Mouse (Mus musculus) hindbrain, embryonic 15.5 days (tissue): ENCODE data around the gene Tspan5. TPM values are rescaled to one million over a fixed set of nuclear protein-coding genes. Genes with fewer than 3 reads are reported as not detected.

Experiments
- ATAC-seq: fragments of 200-750 bp; cut with Nextera tagmentation; 2 replicates; pipeline ENCODE4 v1.8.0; 2017; ENCODE audit warnings: low read depth, moderate number of reproducible peaks, moderate TSS enrichment; ENCODE audit not compliant: low FRiP score
- H3K27ac ChIP-seq: fragments of 300-500 bp; sonication (generic); replicated peaks from 2 replicates; pipeline ENCODE4 v1.5.1; 2015; ENCODE audit warnings: mild to moderate bottlenecking, inconsistent platforms
- H3K27me3 ChIP-seq: fragments of 300-500 bp; sonication (generic); 2 replicates; pipeline ENCODE4 v1.6.1; 2015; ENCODE audit warnings: control low read depth, inconsistent platforms
- H3K36me3 ChIP-seq: fragments of 300-500 bp; sonication (generic); 2 replicates; pipeline ENCODE4 v1.6.1; 2015; ENCODE audit warnings: control low read depth, inconsistent platforms
- H3K4me1 ChIP-seq: fragments of 300-500 bp; sonication (generic); replicated peaks from 2 replicates; pipeline ENCODE4 v1.6.1; 2015; ENCODE audit warnings: control low read depth, inconsistent platforms
- H3K4me2 ChIP-seq: fragments of 300-500 bp; sonication (generic); 2 replicates; pipeline ENCODE4 v1.6.1; 2015; ENCODE audit warnings: moderate library complexity, mild to moderate bottlenecking, inconsistent platforms
- H3K4me3 ChIP-seq: fragments of 300-500 bp; sonication (generic); 2 replicates; pipeline ENCODE4 v1.5.1; 2015; ENCODE audit warnings: mild to moderate bottlenecking, inconsistent platforms
- H3K9ac ChIP-seq: fragments of 300-500 bp; sonication (generic); 2 replicates; pipeline ENCODE4 v1.6.1; 2015; ENCODE audit warnings: inconsistent platforms
- H3K9me3 ChIP-seq: fragments of 300-500 bp; sonication (generic); 2 replicates; pipeline ENCODE4 v1.6.1; 2016; ENCODE audit warnings: control low read depth, inconsistent platforms
- WGBS: fragments of 180-500 bp; shearing (Covaris S2); methylation state at CpG from one replicate; pipeline ENCODE4 v1.1.7; 2015; 5-methylcytosine and 5-hydroxymethylcytosine counted together
- polyA plus RNA-seq: library from polyadenylated mRNA; unstranded; fragments of >200 nt; fragmentation: Nextera tagmentation; extraction: Ambion mirVana; gene quantifications from 2 replicates; pipeline ENCODE4 v1.2.1, GENCODE M21; 2015

The Tspan5 gene
- polyA plus RNA-seq, 1 experiment from 2014 or later, result 104 TPM

DNA sequence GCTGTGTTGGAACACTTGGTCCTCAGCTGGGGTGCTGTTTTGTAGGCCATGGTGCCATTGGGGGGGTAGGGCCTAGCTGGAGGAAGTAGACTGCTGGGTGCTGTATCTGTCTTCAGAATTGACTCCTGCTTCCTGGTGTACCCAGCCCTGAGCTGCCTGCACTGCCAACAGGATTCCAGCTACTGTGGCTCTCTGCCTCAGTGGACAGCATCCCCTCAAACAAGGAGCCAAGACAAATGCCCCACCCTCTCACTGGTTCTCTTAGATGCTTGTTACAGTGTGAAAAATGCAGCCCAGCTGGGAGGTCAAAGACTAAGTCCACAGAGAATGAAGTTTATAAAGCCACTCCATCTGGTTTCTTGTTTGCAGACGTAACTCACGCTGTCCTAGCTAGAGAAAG lies 101.2 kb downstream of the Tspan5 start:
- Histone ChIP-seq H3K9me3 (no peaks in the 10 kb centered on the region), H3K4me3 (no peak overlapping the region), H3K4me2 (no peak overlapping the region), H3K4me1 (peaks cover 26% of the 10 kb centered on the region), H3K27me3 (no peaks in the 10 kb centered on the region), H3K27ac (no peak overlapping the region), H3K9ac (no peak overlapping the region), H3K36me3 (no peaks in the 10 kb centered on the region)
- WGBS, result 63% methylated on average over 2 of the region's 2 CpGs
- ATAC-seq, result no peak

GRCm38 (mm10) chr3:138843641-138844040 lies 101.6 kb downstream of the Tspan5 start:
- H3K9me3 ChIP-seq, result no peaks in the 10 kb centered on the region
- H3K27ac ChIP-seq, result no peak overlapping the region
- H3K4me3 ChIP-seq, result no peak overlapping the region
- no peak for ATAC-seq
- no peaks in the 10 kb centered on the region for H3K27me3 ChIP-seq
- H3K36me3 ChIP-seq, result no peaks in the 10 kb centered on the region
- no peak overlapping the region for H3K4me2 ChIP-seq
- H3K9ac ChIP-seq, result no peak overlapping the region
- 93% methylated on average over 5 of the region's 5 CpGs for WGBS
- H3K4me1 ChIP-seq, result peaks cover 25% of the 10 kb centered on the region

- Histone ChIP-seq H3K4me1 (peaks cover 23% of the 10 kb centered on the region), H3K27me3 (no peaks in the 10 kb centered on the region), H3K27ac (no peak overlapping the region), H3K4me3 (no peak overlapping the region), H3K4me2 (no peak overlapping the region), H3K9me3 (no peaks in the 10 kb centered on the region), H3K9ac (no peak overlapping the region), H3K36me3 (no peaks in the 10 kb centered on the region)
- 91% methylated on average over 1 of the region's 1 CpGs for WGBS
- ATAC-seq, result no peak
These were observed 103.8 kb downstream of the Tspan5 start for GRCm38 (mm10) chr3:138845820-138846219.

DNA sequence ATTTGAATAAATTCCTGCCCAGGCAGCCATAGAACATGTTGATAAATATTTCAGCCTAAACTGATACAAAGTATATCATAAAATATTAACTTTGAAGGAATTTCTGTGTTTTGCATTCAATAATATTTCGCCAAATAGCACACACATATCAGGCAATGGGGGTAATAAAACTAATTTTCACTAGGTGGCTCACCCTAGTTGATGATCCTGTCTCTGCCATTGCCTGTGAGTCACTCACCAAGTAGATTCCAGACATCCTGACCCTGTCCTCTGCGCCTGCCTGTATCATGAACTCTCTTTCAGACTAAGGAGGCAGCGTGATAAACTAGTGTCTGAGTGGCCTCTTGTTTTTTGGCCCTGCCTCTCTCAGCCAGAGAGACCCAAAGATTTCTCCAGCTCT lies 105.8 kb downstream of the Tspan5 start:
- no peaks in the 10 kb centered on the region for H3K9me3 ChIP-seq
- no peaks in the 10 kb centered on the region for H3K36me3 ChIP-seq
- H3K27ac ChIP-seq, result no peak overlapping the region
- no peak overlapping the region for H3K4me2 ChIP-seq
- no peak overlapping the region for H3K4me3 ChIP-seq
- peaks cover 37% of the 10 kb centered on the region for H3K4me1 ChIP-seq
- WGBS, result 93% methylated on average over 3 of the region's 3 CpGs
- no peaks in the 10 kb centered on the region for H3K27me3 ChIP-seq
- no peak overlapping the region for H3K9ac ChIP-seq
- no peak for ATAC-seq

- ATAC-seq, result no peak
- Histone ChIP-seq H3K27ac (peak overlapping the region; percentile 40; the same call in 1 of the 2 replicates), H3K4me1 (peaks cover 57% of the 10 kb centered on the region), H3K9me3 (no peaks in the 10 kb centered on the region), H3K9ac (no peak overlapping the region), H3K4me3 (no peak overlapping the region), H3K27me3 (no peaks in the 10 kb centered on the region), H3K4me2 (no peak overlapping the region), H3K36me3 (no peaks in the 10 kb centered on the region)
- WGBS, result 38% methylated on average over 11 of the region's 11 CpGs
These were observed 107.8 kb downstream of the Tspan5 start for GRCm38 (mm10) chr3:138849755-138850301.

DNA sequence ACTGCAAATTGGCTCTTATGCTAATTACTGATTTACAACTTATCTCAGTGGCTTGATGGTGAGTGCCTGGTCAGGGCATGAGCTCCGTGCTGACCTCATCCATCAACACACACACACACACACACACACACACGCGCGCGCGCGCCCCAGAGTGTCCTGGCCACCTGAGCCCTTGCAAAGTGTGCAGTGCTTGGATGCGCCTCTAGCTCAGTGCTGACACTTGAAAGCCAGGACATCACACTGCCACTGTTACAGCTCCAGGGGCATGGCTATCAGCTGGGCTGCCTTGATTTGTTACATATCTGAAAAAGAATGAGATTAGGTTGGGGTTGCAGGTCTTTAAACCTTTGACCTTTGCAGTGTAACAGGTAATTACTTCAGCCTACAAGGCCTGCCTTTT lies 109.9 kb downstream of the Tspan5 start:
- 41% methylated on average over 8 of the region's 8 CpGs for WGBS

GRCm38 (mm10) chr3:138852982-138853689 lies 111.1 kb downstream of the Tspan5 start:
- no peak for ATAC-seq
- no peaks in the 10 kb centered on the region for H3K9me3 ChIP-seq
- H3K27ac ChIP-seq, result no peak overlapping the region
- H3K4me1 ChIP-seq, result peaks cover 89% of the 10 kb centered on the region
- no peaks in the 10 kb centered on the region for H3K27me3 ChIP-seq
- H3K4me2 ChIP-seq, result no peak overlapping the region
- no peak overlapping the region for H3K4me3 ChIP-seq
- H3K9ac ChIP-seq, result no peak overlapping the region; the same call in 1 of the 2 replicates
- WGBS, result 33% methylated on average over 13 of the region's 13 CpGs
- no peaks in the 10 kb centered on the region for H3K36me3 ChIP-seq

More for the DNA sequence above, 109.9 kb downstream of the Tspan5 start:
- H3K27me3 ChIP-seq, result no peaks in the 10 kb centered on the region
- no peak overlapping the region for H3K27ac ChIP-seq
- no peak overlapping the region for H3K4me3 ChIP-seq
- no peaks in the 10 kb centered on the region for H3K36me3 ChIP-seq
- no peak overlapping the region for H3K4me2 ChIP-seq
- ATAC-seq, result 0 out of 2 replicates have a peak, but pooled peaks have one; percentile 29
- no peak overlapping the region for H3K9ac ChIP-seq
- peaks cover 77% of the 10 kb centered on the region for H3K4me1 ChIP-seq
- no peaks in the 10 kb centered on the region for H3K9me3 ChIP-seq

DNA sequence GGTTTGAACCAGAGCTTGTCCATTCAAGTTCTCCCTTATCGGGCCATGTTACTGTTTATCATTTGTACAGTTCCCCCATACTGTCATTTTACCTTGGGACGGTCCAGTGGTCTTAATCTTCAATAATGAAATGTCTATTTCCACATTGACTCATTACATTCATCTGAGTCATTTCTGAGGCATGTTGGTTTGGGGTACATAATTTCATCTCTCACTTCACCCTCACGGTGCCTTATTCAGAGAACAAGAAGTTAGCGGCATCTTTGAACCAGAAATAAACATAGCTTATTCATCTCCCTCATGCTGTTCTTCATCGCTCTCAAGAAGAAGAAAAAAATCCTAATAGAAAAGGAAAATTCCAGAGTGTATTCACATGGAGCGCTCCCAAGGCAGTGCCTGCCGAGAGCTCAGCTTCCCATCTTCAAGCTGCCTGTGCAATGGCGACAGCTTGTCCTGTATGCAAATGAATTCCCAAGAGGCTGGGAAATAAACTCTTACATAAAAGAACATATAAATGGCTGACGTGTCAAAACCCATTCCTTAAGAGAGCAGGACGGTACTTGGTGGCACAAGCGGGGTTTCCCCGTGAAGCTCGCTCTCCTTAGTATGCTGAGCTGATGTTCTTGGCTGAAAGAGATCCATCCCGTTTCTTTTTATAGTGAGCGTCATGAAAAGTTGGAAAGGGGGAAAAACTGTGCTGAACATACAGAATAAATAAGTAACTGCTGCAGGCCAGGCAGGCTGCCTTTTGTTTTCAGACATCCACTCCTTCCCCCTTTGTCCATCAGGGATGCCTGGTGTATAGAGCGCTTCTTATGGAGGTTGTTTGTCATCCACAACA lies 112.2 kb downstream of the Tspan5 start:
- Histone ChIP-seq H3K36me3 (no peaks in the 10 kb centered on the region), H3K4me3 (no peak overlapping the region), H3K4me2 (peak overlapping the region; percentile 20), H3K27ac (0 out of 2 replicates have a peak overlapping the region, but pooled peaks have one; percentile 16), H3K9ac (no peak overlapping the region), H3K27me3 (no peaks in the 10 kb centered on the region), H3K9me3 (no peaks in the 10 kb centered on the region), H3K4me1 (peaks cover 99% of the 10 kb centered on the region)
- 12% methylated on average over 16 of the region's 16 CpGs for WGBS
- no peak for ATAC-seq

DNA sequence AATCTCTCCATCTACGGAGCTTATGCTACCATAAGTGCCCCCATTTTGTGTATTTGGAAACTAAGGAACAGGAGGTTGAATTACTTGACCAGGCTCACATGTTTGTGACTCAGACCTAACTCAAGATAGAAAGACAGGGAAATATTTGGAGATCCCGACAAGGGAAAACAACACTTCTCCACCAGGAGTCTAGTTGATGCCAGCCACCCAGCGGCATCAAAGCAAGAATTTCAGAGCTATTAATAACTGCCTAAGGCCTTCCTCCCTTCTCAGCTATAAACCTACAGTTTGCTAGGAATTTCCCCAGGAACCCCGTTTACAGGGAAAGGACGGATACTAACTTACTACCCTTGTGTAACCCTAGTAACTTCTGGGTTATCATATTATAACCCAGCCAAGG lies 113.4 kb downstream of the Tspan5 start:
- Histone ChIP-seq H3K36me3 (no peaks in the 10 kb centered on the region), H3K27ac (no peak overlapping the region)
- no peak for ATAC-seq

DNA sequence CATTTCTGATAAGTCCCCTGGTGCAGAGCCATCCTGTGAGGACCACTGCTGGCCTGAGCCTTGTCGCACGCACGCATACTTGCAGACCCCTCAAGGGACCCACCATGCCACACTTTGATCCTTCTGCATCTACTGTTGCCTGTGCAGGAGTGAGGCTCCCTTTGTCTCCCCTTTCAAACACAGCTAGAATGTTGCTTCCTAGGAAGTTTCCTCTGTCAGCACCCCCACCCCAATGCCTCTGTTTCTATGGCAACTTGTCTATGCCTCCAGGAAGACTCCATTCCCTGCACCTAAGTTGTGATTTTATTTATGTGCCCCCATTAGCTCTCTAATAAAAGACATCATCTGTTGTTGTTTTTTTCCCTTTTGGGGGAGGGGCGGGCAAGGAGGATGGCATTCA lies 115.0 kb downstream of the Tspan5 start:
- WGBS, result 24% methylated on average over 4 of the region's 4 CpGs
- H3K4me1 ChIP-seq, result peaks cover 98% of the 10 kb centered on the region
- no peak overlapping the region for H3K9ac ChIP-seq
- 0 out of 2 replicates have a peak, but pooled peaks have one; percentile 16 for ATAC-seq
- H3K9me3 ChIP-seq, result no peaks in the 10 kb centered on the region
- no peak overlapping the region for H3K4me3 ChIP-seq
- H3K27me3 ChIP-seq, result no peaks in the 10 kb centered on the region
- H3K36me3 ChIP-seq, result no peaks in the 10 kb centered on the region
- H3K4me2 ChIP-seq, result no peak overlapping the region
- peak overlapping the region; percentile 62; the same call in 1 of the 2 replicates for H3K27ac ChIP-seq

More for the DNA sequence above, 113.4 kb downstream of the Tspan5 start:
- Histone ChIP-seq H3K4me3 (no peak overlapping the region), H3K27me3 (no peaks in the 10 kb centered on the region), H3K4me2 (no peak overlapping the region), H3K9ac (no peak overlapping the region), H3K4me1 (peaks cover 99% of the 10 kb centered on the region), H3K9me3 (no peaks in the 10 kb centered on the region)
- 65% methylated on average over 5 of the region's 5 CpGs for WGBS

DNA sequence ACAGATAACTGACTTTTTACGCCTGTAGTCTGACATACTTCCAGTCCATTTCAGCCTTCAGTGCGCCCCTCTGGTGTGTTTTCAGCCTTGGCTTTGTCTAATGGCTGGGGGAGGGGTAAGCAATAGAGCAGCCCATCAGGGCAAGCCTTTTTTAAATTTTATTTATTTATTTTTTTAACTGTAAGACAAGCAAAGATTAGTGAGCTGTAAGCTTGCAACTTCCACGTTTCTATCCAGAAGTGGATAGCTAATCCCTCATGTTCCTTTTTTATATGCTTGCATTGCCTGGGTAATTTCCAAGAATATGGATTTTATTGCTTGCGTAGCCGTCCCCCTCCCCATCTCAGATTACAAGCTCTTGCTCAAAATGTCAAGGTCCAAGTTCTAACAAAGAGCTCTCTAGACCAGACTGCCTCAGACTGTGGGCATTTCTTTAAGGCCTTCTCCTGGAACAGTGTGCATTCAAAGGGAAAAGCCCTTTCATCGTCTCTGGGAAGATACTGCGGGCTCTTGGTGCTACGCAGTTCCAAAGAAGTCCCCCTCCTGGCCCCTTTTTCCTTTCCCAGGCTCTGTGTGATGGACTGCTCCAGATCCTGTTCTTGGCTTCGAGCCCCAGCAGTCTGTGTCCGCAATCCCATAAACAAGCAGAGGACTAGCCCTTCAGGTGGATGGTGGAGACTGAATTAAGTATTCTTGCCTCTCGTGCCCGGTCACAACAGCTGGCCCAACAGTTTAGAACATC lies 116.0 kb downstream of the Tspan5 start:
- Histone ChIP-seq H3K9me3 (no peaks in the 10 kb centered on the region), H3K4me1 (peaks cover 87% of the 10 kb centered on the region), H3K27me3 (no peaks in the 10 kb centered on the region), H3K9ac (0 out of 2 replicates have a peak overlapping the region, but pooled peaks have one; percentile 11), H3K36me3 (no peaks in the 10 kb centered on the region), H3K27ac (peak overlapping the region; percentile 62), H3K4me2 (no peak overlapping the region), H3K4me3 (no peak overlapping the region)
- no peak for ATAC-seq
- 23% methylated on average over 12 of the region's 12 CpGs for WGBS
